Mouse (Mus musculus) neural tube, embryonic 12.5 days (tissue): Measurements from ENCODE around the gene Zfp354a. TPM values are rescaled to one million over a fixed set of nuclear protein-coding genes. Genes with fewer than 3 reads are reported as not detected.
A peak's percentile ranks its signal among the peaks of the same experiment; 100 is the strongest.

Experiments used
- ATAC-seq: fragments of 200-750 bp; cut with Nextera tagmentation; 2 replicates; pipeline ENCODE4 v1.8.0; 2017; ENCODE audit warnings: low read depth, mild to moderate bottlenecking, moderate TSS enrichment, moderate library complexity; ENCODE audit not compliant: low FRiP score
- H3K27ac ChIP-seq: fragments of 300-500 bp; sonication (generic); 2 replicates; pipeline ENCODE4 v1.5.1; 2016
- H3K27me3 ChIP-seq: fragments of 300-500 bp; sonication (generic); replicated peaks from 2 replicates; pipeline ENCODE4 v1.6.1; 2016; ENCODE audit warnings: mild to moderate bottlenecking
- H3K36me3 ChIP-seq: fragments of 300-500 bp; sonication (generic); 2 replicates; pipeline ENCODE4 v1.6.1; 2016; ENCODE audit warnings: mild to moderate bottlenecking
- H3K4me1 ChIP-seq: fragments of 300-500 bp; sonication (generic); 2 replicates; pipeline ENCODE4 v1.6.1; 2016
- H3K4me2 ChIP-seq: fragments of 300-500 bp; sonication (generic); replicated peaks from 2 replicates; pipeline ENCODE4 v1.6.1; 2016; ENCODE audit warnings: mild to moderate bottlenecking
- H3K4me3 ChIP-seq: fragments of 300-500 bp; sonication (generic); 2 replicates; pipeline ENCODE4 v1.5.1; 2016
- H3K9ac ChIP-seq: fragments of 300-500 bp; sonication (generic); 2 replicates; pipeline ENCODE4 v1.6.1; 2016; ENCODE audit warnings: mild to moderate bottlenecking
- H3K9me3 ChIP-seq: fragments of 300-500 bp; sonication (generic); 2 replicates; pipeline ENCODE4 v1.6.1; 2016; ENCODE audit warnings: mild to moderate bottlenecking
- WGBS: fragments of 180-500 bp; shearing (Covaris S2); methylation state at CpG from one replicate; pipeline ENCODE4 v1.1.7; 2016; 5-methylcytosine and 5-hydroxymethylcytosine counted together
- polyA plus RNA-seq: library from polyadenylated mRNA; unstranded; fragments of >200 nt; fragmentation: Nextera tagmentation; extraction: Ambion mirVana; gene quantifications from 2 replicates; pipeline ENCODE4 v1.2.1, GENCODE M21; 2016

Zfp354a gene
- polyA plus RNA-seq, 1 experiment from 2014 or later = 10.9 TPM

DNA sequence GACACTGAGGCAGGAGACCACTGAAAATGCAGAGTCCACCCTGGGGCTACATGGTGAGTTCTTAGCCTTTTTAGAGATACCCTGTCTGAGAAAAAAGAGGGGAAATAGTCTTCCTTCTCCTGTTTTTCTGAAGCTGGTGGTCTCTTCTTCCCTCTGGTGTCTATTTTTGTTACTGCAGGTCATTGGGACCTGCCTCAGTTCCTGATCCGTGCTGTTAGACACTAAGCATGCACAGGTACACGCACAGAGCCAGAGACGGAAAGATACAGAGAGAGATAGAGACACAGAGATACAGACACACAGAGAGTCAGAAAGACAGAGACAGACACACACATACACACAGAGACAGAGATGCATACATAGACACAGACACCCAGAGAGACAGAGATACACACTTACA is 5.8 kb upstream of the Zfp354a start:
- Histone ChIP-seq H3K27ac (no peak overlapping the region), H3K27me3 (no peaks in the 10 kb centered on the region), H3K4me3 (no peak overlapping the region), H3K36me3 (no peaks in the 10 kb centered on the region), H3K4me1 (no peaks in the 10 kb centered on the region), H3K4me2 (no peak overlapping the region), H3K9ac (no peak overlapping the region), H3K9me3 (no peaks in the 10 kb centered on the region)
- WGBS = 51% methylated on average over 3 of the region's 3 CpGs
- ATAC-seq = no peak

DNA sequence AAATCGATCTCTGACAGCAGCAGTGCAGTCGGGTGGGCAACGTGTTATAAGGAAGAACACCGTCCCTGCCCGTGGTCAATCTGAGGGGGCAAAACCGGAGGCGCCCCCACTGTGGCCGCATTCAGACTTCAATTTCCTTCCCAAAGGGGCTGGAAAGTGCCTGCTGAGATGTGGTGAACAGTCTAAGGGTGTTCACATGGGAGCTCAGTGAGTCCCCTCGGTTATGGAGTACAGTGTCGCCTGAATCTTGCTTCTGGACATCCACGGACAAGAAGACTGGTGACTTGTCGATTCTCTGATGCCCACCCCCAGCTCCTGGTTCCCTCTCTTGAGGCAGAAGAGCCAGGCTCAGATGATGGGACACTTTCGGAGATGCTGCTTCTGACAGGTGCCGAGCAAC is 583 bp downstream of the Zfp354a start:
- Histone ChIP-seq H3K27ac (no peak overlapping the region), H3K4me3 (peak overlapping the region; percentile 83), H3K4me1 (peaks cover 8% of the 10 kb centered on the region), H3K36me3 (peaks cover 28% of the 10 kb centered on the region), H3K9ac (peak overlapping the region; percentile 84), H3K4me2 (peak overlapping the region; percentile 86), H3K9me3 (no peaks in the 10 kb centered on the region), H3K27me3 (no peaks in the 10 kb centered on the region)
- ATAC-seq = peak; percentile 43; the same call in 1 of the 2 replicates
- WGBS = 19% methylated on average over 14 of the region's 14 CpGs

DNA sequence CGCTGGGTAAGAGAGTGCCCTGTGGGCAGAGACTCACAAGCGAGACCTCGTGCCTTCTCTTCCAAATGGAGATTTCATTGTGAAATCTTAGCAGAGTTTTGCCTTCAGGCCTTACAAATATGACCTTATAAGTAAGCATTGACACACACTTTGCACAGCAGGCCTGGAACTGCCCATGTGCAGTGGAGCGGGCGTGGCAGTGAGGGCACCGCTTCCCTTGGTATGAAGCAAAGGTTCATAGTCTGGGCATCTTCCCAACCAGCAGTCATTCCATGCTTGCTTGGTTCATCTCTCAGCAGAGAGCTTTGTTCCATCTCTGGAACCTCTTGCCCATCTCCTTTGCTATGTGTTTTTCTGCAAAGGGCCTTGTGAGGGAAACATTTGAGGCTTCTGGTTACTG is 1.9 kb downstream of the Zfp354a start:
- Histone ChIP-seq H3K9ac (no peak overlapping the region), H3K27ac (no peak overlapping the region), H3K4me2 (no peak overlapping the region), H3K27me3 (no peaks in the 10 kb centered on the region), H3K4me3 (no peak overlapping the region), H3K9me3 (no peaks in the 10 kb centered on the region), H3K36me3 (peaks cover 38% of the 10 kb centered on the region), H3K4me1 (peaks cover 8% of the 10 kb centered on the region)
- ATAC-seq = no peak
- WGBS = 91% methylated on average over 6 of the region's 6 CpGs

DNA sequence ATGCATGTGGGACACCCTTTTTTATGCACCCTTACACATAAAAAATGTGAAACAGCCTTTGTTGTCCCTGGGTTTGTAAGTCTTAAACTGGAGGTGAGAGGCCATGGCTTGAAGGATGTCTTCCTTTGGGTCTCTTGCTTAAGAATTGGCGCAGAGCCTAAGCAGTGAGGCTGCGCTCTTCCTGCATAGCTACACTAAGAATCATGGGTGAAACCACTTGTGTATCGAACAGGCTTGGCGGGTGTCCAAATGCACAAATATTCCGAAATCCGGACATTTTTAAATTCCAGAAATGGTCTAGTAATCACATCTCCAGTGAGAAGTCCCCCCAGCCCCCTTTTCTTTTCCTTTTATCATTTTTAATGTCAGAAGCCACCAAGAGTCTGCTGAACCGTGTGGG is 4.2 kb downstream of the Zfp354a start:
- Histone ChIP-seq H3K4me1 (peaks cover 8% of the 10 kb centered on the region), H3K4me2 (no peak overlapping the region), H3K27ac (no peak overlapping the region), H3K9me3 (no peaks in the 10 kb centered on the region), H3K36me3 (peaks cover 56% of the 10 kb centered on the region), H3K9ac (no peak overlapping the region), H3K4me3 (no peak overlapping the region), H3K27me3 (no peaks in the 10 kb centered on the region)
- 93% methylated on average over 7 of the region's 7 CpGs for WGBS
- ATAC-seq = no peak

DNA sequence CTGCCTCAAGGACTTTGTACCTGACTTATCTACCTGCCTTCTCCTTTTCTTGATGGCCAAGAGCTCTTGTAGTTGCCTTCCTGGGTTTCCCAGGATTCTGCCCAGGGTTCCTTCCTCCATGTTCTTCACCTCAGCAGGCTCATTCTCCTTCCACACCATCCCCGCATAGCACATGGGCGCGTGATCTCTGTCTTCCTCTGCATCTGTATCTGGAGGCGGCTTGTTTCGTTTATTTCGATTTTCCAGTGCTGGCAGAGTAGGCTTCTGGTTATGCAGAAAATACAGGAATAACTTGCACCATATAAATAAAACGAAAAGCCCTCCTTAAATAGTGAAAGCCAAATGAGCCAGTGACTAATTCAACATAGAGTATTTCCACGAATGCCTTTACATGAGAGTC is 4.8 kb downstream of the Zfp354a start:
- Histone ChIP-seq H3K9me3 (no peaks in the 10 kb centered on the region), H3K9ac (no peak overlapping the region), H3K4me3 (no peak overlapping the region), H3K36me3 (peaks cover 62% of the 10 kb centered on the region), H3K4me2 (no peak overlapping the region), H3K4me1 (peaks cover 8% of the 10 kb centered on the region), H3K27ac (no peak overlapping the region), H3K27me3 (no peaks in the 10 kb centered on the region)
- WGBS = 94% methylated on average over 8 of the region's 8 CpGs
- no peak for ATAC-seq

DNA sequence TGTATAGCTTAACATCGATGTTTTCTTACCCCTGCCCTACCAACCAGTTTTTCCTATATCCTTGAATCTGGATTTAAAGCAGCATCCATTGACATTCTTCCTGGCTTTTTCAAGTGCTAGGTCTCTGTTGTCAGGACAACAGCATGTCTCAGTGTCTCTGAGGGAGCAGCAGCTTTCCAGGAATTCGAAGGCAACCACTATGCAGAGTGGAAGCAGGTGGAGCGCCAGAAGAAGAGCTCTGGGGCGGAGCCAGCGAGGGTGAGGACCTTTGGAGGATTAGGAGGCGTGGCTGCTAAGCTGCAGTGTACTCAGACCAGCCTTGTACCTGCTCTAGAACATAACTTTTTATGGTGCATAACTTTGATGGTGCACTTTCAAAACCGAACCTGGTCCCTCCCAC is 25.5 kb downstream of the Zfp354a start:
- no peak for ATAC-seq

DNA sequence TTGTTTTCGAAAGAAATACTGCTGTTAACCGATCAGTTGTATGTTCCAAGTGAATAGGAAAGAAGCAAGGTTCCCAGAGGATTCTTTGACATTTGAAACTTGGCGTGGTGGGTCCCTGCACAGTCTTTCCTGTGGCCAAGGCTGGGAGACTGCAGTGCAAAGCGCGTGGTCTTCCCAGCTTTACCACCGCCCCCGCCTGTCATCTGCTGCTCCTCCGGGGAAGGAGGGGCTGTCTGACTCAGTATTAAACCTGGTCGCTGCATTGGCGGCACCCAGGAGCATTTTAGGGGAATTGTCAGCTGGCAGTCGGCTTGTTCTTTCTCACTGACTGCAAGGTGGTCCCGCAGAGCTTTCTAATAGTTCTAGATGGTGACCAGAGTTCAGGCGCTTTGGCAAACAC is 26.2 kb downstream of the Zfp354a start:
- no peak overlapping the region for H3K27ac ChIP-seq
- no peaks in the 10 kb centered on the region for H3K4me1 ChIP-seq
- H3K9ac ChIP-seq = no peak overlapping the region
- no peak overlapping the region for H3K4me3 ChIP-seq
- no peak for ATAC-seq
- no peaks in the 10 kb centered on the region for H3K27me3 ChIP-seq
- 69% methylated on average over 13 of the region's 13 CpGs for WGBS
- H3K9me3 ChIP-seq = no peaks in the 10 kb centered on the region
- no peak overlapping the region for H3K4me2 ChIP-seq
- H3K36me3 ChIP-seq = no peaks in the 10 kb centered on the region

More for the DNA sequence above, 25.5 kb downstream of the Zfp354a start:
- no peak overlapping the region for H3K27ac ChIP-seq
- WGBS = 54% methylated on average over 7 of the region's 7 CpGs
- no peaks in the 10 kb centered on the region for H3K27me3 ChIP-seq
- no peak overlapping the region for H3K9ac ChIP-seq
- no peaks in the 10 kb centered on the region for H3K36me3 ChIP-seq
- H3K4me1 ChIP-seq = no peaks in the 10 kb centered on the region
- H3K4me2 ChIP-seq = no peak overlapping the region
- H3K9me3 ChIP-seq = no peaks in the 10 kb centered on the region
- H3K4me3 ChIP-seq = no peak overlapping the region

DNA sequence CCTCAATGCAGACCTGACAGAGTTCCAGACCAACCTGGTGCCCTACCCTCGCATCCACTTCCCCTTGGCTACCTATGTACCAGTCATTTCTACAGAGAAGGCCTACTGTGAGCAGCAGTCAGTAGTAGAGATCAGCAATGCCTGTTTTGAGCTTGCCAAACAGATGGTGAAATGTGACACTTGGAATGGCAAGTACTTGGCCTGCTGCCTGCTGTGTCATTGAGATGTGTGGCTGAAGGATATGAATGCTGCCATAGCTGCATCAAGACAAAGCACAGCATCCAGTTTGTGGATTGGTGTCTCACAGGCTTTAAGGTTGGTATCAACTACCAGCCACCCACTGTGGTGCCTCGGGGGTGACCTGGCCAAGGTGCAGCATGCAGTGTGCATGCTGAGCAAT is 48.2 kb downstream of the Zfp354a start:
- no peak overlapping the region for H3K9ac ChIP-seq

DNA sequence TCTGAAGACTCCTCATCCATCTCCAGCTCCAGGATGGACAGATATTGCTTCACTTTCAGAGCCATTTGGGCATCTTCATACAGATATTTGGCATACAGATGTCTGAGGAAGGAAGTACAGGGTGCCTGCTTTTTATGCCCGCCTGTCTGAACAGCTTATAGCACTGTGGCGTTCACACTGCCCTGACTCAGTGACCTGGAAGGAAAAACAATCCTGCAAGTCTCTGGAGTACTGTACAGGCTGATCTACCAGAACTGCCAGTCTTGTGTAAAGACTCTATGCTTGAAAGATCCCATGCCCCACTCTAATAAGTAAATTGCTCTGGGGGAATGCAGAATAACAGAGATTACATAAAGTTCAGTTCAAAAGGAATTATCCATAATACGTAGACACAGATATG is 51.6 kb downstream of the Zfp354a start:
- WGBS = 84% methylated on average over 3 of the region's 3 CpGs
- H3K4me2 ChIP-seq = no peak overlapping the region
- no peak for ATAC-seq

More for the DNA sequence above, 48.2 kb downstream of the Zfp354a start:
- no peaks in the 10 kb centered on the region for H3K9me3 ChIP-seq
- H3K36me3 ChIP-seq = no peaks in the 10 kb centered on the region
- H3K27me3 ChIP-seq = no peaks in the 10 kb centered on the region
- no peaks in the 10 kb centered on the region for H3K4me1 ChIP-seq
- H3K4me3 ChIP-seq = no peak overlapping the region
- WGBS = 75% methylated on average over 2 of the region's 2 CpGs
- ATAC-seq = no peak
- no peak overlapping the region for H3K4me2 ChIP-seq
- H3K27ac ChIP-seq = no peak overlapping the region

More for the DNA sequence above, 51.6 kb downstream of the Zfp354a start:
- Histone ChIP-seq H3K27me3 (no peaks in the 10 kb centered on the region), H3K36me3 (no peaks in the 10 kb centered on the region), H3K9me3 (no peaks in the 10 kb centered on the region), H3K9ac (no peak overlapping the region), H3K4me1 (no peaks in the 10 kb centered on the region), H3K27ac (no peak overlapping the region), H3K4me3 (no peak overlapping the region)

Other genes starting within 250 kb of the Zfp354a start
- 47.3 and 49.8 TPM in 2 replicates for gene Zfp354c, start 231.5 kb upstream of the Zfp354a start, polyA plus RNA-seq
- gene Zfp879, start 217.7 kb upstream of the Zfp354a start, polyA plus RNA-seq = 1.1 and 1.5 TPM in 2 replicates
- 0.08 TPM in 1 of 2 replicates, not detected in the other for gene Grm6, start 208.6 kb upstream of the Zfp354a start, polyA plus RNA-seq
- 12.3 and 14.7 TPM in 2 replicates for gene Zfp454, start 171.6 kb upstream of the Zfp354a start, polyA plus RNA-seq
- gene Zfp2, start 143.1 kb upstream of the Zfp354a start, polyA plus RNA-seq = 32.6 and 33.0 TPM in 2 replicates
- 2.0 and 2.5 TPM in 2 replicates for gene Zfp354b, start 127.6 kb upstream of the Zfp354a start, polyA plus RNA-seq
- gene 4933414I15Rik, start 115.5 kb upstream of the Zfp354a start, polyA plus RNA-seq = not detected in 2 replicates
- not detected in 2 replicates for gene Prop1, start 105.5 kb upstream of the Zfp354a start, polyA plus RNA-seq
- not detected in 2 replicates for gene Olfr1378, start 92.7 kb upstream of the Zfp354a start, polyA plus RNA-seq
- not detected in 2 replicates for gene Olfr1377, start 77.3 kb upstream of the Zfp354a start, polyA plus RNA-seq
- not detected in 2 replicates for gene Olfr51, start 55.7 kb upstream of the Zfp354a start, polyA plus RNA-seq
- not detected in 2 replicates for gene Olfr54, start 45.0 kb upstream of the Zfp354a start, polyA plus RNA-seq
- not detected in 2 replicates for gene Olfr1375, start 11.1 kb upstream of the Zfp354a start, polyA plus RNA-seq
- not detected in 2 replicates for gene Gm12569, start 161.2 kb downstream of the Zfp354a start, polyA plus RNA-seq
- 128 and 146 TPM in 2 replicates for gene Clk4, start 202.5 kb downstream of the Zfp354a start, polyA plus RNA-seq
- 0.35 and 1.1 TPM in 2 replicates for gene BC049762, start 203.8 kb downstream of the Zfp354a start, polyA plus RNA-seq
- 11.5 and 11.8 TPM in 2 replicates for gene Col23a1, start 230.7 kb downstream of the Zfp354a start, polyA plus RNA-seq